Mouse (Mus musculus): Measurements from ENCODE around the gene Chga. TPM values are rescaled to one million over a fixed set of nuclear protein-coding genes. Genes with fewer than 3 reads are reported as not detected.

Chga gene
- total and polyA plus RNA-seq, 3 experiments, result not detected

GRCm38 (mm10) chr12:102571666-102572065 lies 16.9 kb downstream of the Chga start:
- no peaks in the 10 kb centered on the region for H3K27me3 ChIP-seq (ENCODE audit: control insufficient read depth in 1 of 2, insufficient read depth in 2 of 2, low read length in 2 of 2)
- TF ChIP-seq RAD21 (IDR thresholded peaks at IDR 0.05; ENCODE audit: low read depth, low read length), result no peak
- no peak for TF ChIP-seq MYC (IDR thresholded peaks at IDR 0.05; ENCODE audit: low read depth, low read length)
- TF ChIP-seq MAZ (IDR thresholded peaks at IDR 0.05; ENCODE audit: low read depth, low read length), result no peak
- no peak for TF ChIP-seq POLR2A (IDR thresholded peaks at IDR 0.05; ENCODE audit: control insufficient read depth in 1 of 2, insufficient read depth in 1 of 2, low read depth in 1 of 2, low read length in 2 of 2, poor library complexity in 1 of 2)
- no peak for TF ChIP-seq ZNF384 (IDR thresholded peaks at IDR 0.05; ENCODE audit: low read depth, low read length)

GRCm38 (mm10) chr12:102573036-102573435 lies 18.3 kb downstream of the Chga start:
- Histone ChIP-seq H3K79me2 (ENCODE audit: control insufficient read depth, insufficient read depth, low read length, poor library complexity) (no peaks in the 10 kb centered on the region), H3K9me3 (replicated peaks; ENCODE audit: insufficient read depth, low read length) (no peaks in the 10 kb centered on the region), H3K36me3 (ENCODE audit: control insufficient read depth in 1 of 2, insufficient read depth in 2 of 2, low read length in 2 of 2) (no peaks in the 10 kb centered on the region), H3K4me3 (ENCODE audit: control insufficient read depth in 1 of 2, insufficient read depth in 1 of 2, low read depth in 2 of 2, low read length in 2 of 2) (no peak overlapping the region), H3K4me1 (ENCODE audit: control insufficient read depth in 1 of 2, insufficient read depth in 2 of 2, low read length in 2 of 2) (no peaks in the 10 kb centered on the region), H3K27ac (ENCODE audit: control insufficient read depth, low read depth, low read length) (no peak overlapping the region), H3K9ac (ENCODE audit: control insufficient read depth, low read depth, low read length, poor library complexity, severe bottlenecking) (no peak overlapping the region), H3K27me3 (ENCODE audit: control insufficient read depth in 1 of 2, insufficient read depth in 2 of 2, low read length in 2 of 2) (no peaks in the 10 kb centered on the region)
- TF ChIP-seq KAT2A (conservative IDR thresholded peaks at IDR 0.05; ENCODE audit: low read depth, low read length) (no peak), E2F4 (IDR thresholded peaks at IDR 0.05; ENCODE audit: borderline replicate concordance, low read depth, low read length) (no peak), JUND (IDR thresholded peaks at IDR 0.05; ENCODE audit: low read depth, low read length) (no peak), NRF1 (IDR thresholded peaks at IDR 0.05; ENCODE audit: insufficient read depth, low read depth, low read length, poor library complexity, severe bottlenecking) (no peak), POLR2A (IDR thresholded peaks at IDR 0.05; ENCODE audit: control insufficient read depth in 1 of 2, insufficient read depth in 1 of 2, low read depth in 1 of 2, low read length in 2 of 2, poor library complexity in 1 of 2) (no peak), ETS1 (IDR thresholded peaks at IDR 0.05; ENCODE audit: low read depth, low read length) (no peak)
- DNase-seq (ENCODE audit: low read depth, low spot score), result no peak

More at GRCm38 (mm10) chr12:102571666-102572065, 16.9 kb downstream of the Chga start:
- H3K4me1 ChIP-seq (ENCODE audit: control insufficient read depth in 1 of 2, insufficient read depth in 2 of 2, low read length in 2 of 2), result no peaks in the 10 kb centered on the region
- no peaks in the 10 kb centered on the region for H3K79me2 ChIP-seq (ENCODE audit: control insufficient read depth, insufficient read depth, low read length, poor library complexity)
- DNase-seq (ENCODE audit: low read depth, low spot score), result no peak
- no peak overlapping the region for H3K9ac ChIP-seq (ENCODE audit: control insufficient read depth, low read depth, low read length, poor library complexity, severe bottlenecking)
- no peaks in the 10 kb centered on the region for H3K9me3 ChIP-seq (replicated peaks; ENCODE audit: insufficient read depth, low read length)
- H3K27ac ChIP-seq (ENCODE audit: control insufficient read depth, low read depth, low read length), result no peak overlapping the region
- no peak overlapping the region for H3K4me3 ChIP-seq (ENCODE audit: control insufficient read depth in 1 of 2, insufficient read depth in 1 of 2, low read depth in 2 of 2, low read length in 2 of 2)
- H3K36me3 ChIP-seq (ENCODE audit: control insufficient read depth in 1 of 2, insufficient read depth in 2 of 2, low read length in 2 of 2), result no peaks in the 10 kb centered on the region

GRCm38 (mm10) chr12:102575541-102576329 lies 21.0 kb downstream of the Chga start:
- Histone ChIP-seq H3K36me3 (ENCODE audit: control insufficient read depth in 1 of 2, insufficient read depth in 2 of 2, low read length in 2 of 2) (no peaks in the 10 kb centered on the region), H3K27me3 (ENCODE audit: control insufficient read depth in 1 of 2, insufficient read depth in 2 of 2, low read length in 2 of 2) (no peaks in the 10 kb centered on the region), H3K4me3 (ENCODE audit: control insufficient read depth in 1 of 2, insufficient read depth in 1 of 2, low read depth in 2 of 2, low read length in 2 of 2) (no peak overlapping the region), H3K4me1 (ENCODE audit: control insufficient read depth in 1 of 2, insufficient read depth in 2 of 2, low read length in 2 of 2) (no peaks in the 10 kb centered on the region), H3K9me3 (replicated peaks; ENCODE audit: insufficient read depth, low read length) (no peaks in the 10 kb centered on the region), H3K27ac (ENCODE audit: control insufficient read depth, low read depth, low read length) (no peak overlapping the region), H3K79me2 (ENCODE audit: control insufficient read depth, insufficient read depth, low read length, poor library complexity) (no peaks in the 10 kb centered on the region), H3K9ac (ENCODE audit: control insufficient read depth, low read depth, low read length, poor library complexity, severe bottlenecking) (no peak overlapping the region)
- TF ChIP-seq ELF1 (IDR thresholded peaks at IDR 0.05; ENCODE audit: low read depth, low read length) (no peak), NRF1 (IDR thresholded peaks at IDR 0.05; ENCODE audit: insufficient read depth, low read depth, low read length, poor library complexity, severe bottlenecking) (no peak), MYB (IDR thresholded peaks at IDR 0.05; ENCODE audit: low read depth, low read length) (no peak), SMC3 (IDR thresholded peaks at IDR 0.05; ENCODE audit: low read depth, low read length) (peak; percentile 46), CHD2 (IDR thresholded peaks at IDR 0.05; ENCODE audit: low read length) (no peak), UBTF (IDR thresholded peaks at IDR 0.05; ENCODE audit: borderline replicate concordance, insufficient read depth, low read depth, low read length) (no peak), TAL1 (IDR thresholded peaks at IDR 0.05; ENCODE audit: low read length) (no peak), TBP (IDR thresholded peaks at IDR 0.05; ENCODE audit: low read depth, low read length) (no peak), MAX (IDR thresholded peaks at IDR 0.05; ENCODE audit: low read length) (no peak), RAD21 (IDR thresholded peaks at IDR 0.05; ENCODE audit: low read depth, low read length) (peak; percentile 20), POLR2AphosphoS5 (IDR thresholded peaks at IDR 0.05; ENCODE audit: borderline replicate concordance, low read depth, low read length) (no peak), CTCF (IDR thresholded peaks at IDR 0.05 in 2 of 3, conservative IDR thresholded peaks at IDR 0.05 in 1 of 3; ENCODE audit: control insufficient read depth in 1 of 3, insufficient read depth in 1 of 3, low read depth in 2 of 3, low read length in 3 of 3, poor library complexity in 1 of 3, severe bottlenecking in 1 of 3) (peak in 2 of 3 experiments; percentile 26 to 28; a peak in 4 of 6 replicates), POLR2A (IDR thresholded peaks at IDR 0.05; ENCODE audit: control insufficient read depth in 1 of 2, insufficient read depth in 1 of 2, low read depth in 1 of 2, low read length in 2 of 2, poor library complexity in 1 of 2) (no peak), GATA1 (IDR thresholded peaks at IDR 0.05; ENCODE audit: low read depth, low read length) (no peak), MAFK (IDR thresholded peaks at IDR 0.05; ENCODE audit: borderline replicate concordance, low read depth, low read length) (no peak)
- DNase-seq (ENCODE audit: low read depth, low spot score), result peak; percentile 23
